Mouse (Mus musculus) limb, embryonic 11.5 days (tissue): ENCODE data around the gene Slc31a2. TPM values are rescaled to one million over a fixed set of nuclear protein-coding genes. Genes with fewer than 3 reads are reported as not detected.

Source experiments
- ATAC-seq: fragments of 200-750 bp; cut with Nextera tagmentation; 2 replicates; pipeline ENCODE4 v1.8.0; 2017; ENCODE audit warnings: low read depth; ENCODE audit not compliant: insufficient number of reproducible peaks, low FRiP score, low TSS enrichment
- DNase-seq: peaks from one replicate; pipeline ENCODE4 v3.0.0-alpha.2; 2015; ENCODE audit warnings: low spot score
- H3K27ac ChIP-seq: fragments of 300-500 bp; sonication (generic); replicated peaks from 2 replicates; pipeline ENCODE4 v1.5.1; 2014; ENCODE audit warnings: low read depth, mild to moderate bottlenecking, low read length
- H3K27me3 ChIP-seq: fragments of 300-500 bp; sonication (generic); 2 replicates; pipeline ENCODE4 v1.6.1; 2014; ENCODE audit warnings: mild to moderate bottlenecking, low read length, mixed read lengths; ENCODE audit not compliant: control insufficient read depth, insufficient read depth
- H3K36me3 ChIP-seq: fragments of 300-500 bp; sonication (generic); 2 replicates; pipeline ENCODE4 v1.6.1; 2014; ENCODE audit warnings: mild to moderate bottlenecking, low read length, moderate library complexity, mixed read lengths; ENCODE audit not compliant: control insufficient read depth, insufficient read depth
- H3K4me1 ChIP-seq: fragments of 300-500 bp; sonication (generic); 2 replicates; pipeline ENCODE4 v1.6.1; 2014; ENCODE audit warnings: low read length, mixed read lengths; ENCODE audit not compliant: control insufficient read depth, insufficient read depth
- H3K4me2 ChIP-seq: fragments of 300-500 bp; sonication (generic); 2 replicates; pipeline ENCODE4 v1.6.1; 2014; ENCODE audit warnings: low read depth, mild to moderate bottlenecking, moderate library complexity; ENCODE audit not compliant: severe bottlenecking
- H3K4me3 ChIP-seq: fragments of 300-500 bp; sonication (generic); 2 replicates; pipeline ENCODE4 v1.5.1; 2014; ENCODE audit warnings: low read depth, low read length
- H3K9ac ChIP-seq: fragments of 300-500 bp; sonication (generic); 2 replicates; pipeline ENCODE4 v1.6.1; 2014; ENCODE audit warnings: mild to moderate bottlenecking, low read length
- H3K9me3 ChIP-seq: fragments of 300-500 bp; sonication (generic); 2 replicates; pipeline ENCODE4 v1.6.1; 2016; ENCODE audit warnings: low read length; ENCODE audit not compliant: control insufficient read depth
- WGBS: fragments of 180-500 bp; shearing (Covaris S2); extraction: QIAGEN DNeasy Blood & Tissue Kit; methylation state at CpG from one replicate; pipeline ENCODE4 v1.1.7; 2014; 5-methylcytosine and 5-hydroxymethylcytosine counted together
- polyA plus RNA-seq: library from polyadenylated mRNA; unstranded; fragments of >200 nt; fragmentation: Nextera tagmentation; extraction: Ambion mirVana; gene quantifications from 2 replicates; pipeline ENCODE4 v1.2.1, GENCODE M21; 2014

Slc31a2 gene
- polyA plus RNA-seq, 1 experiment from 2014 or later, result 11.3 TPM

DNA sequence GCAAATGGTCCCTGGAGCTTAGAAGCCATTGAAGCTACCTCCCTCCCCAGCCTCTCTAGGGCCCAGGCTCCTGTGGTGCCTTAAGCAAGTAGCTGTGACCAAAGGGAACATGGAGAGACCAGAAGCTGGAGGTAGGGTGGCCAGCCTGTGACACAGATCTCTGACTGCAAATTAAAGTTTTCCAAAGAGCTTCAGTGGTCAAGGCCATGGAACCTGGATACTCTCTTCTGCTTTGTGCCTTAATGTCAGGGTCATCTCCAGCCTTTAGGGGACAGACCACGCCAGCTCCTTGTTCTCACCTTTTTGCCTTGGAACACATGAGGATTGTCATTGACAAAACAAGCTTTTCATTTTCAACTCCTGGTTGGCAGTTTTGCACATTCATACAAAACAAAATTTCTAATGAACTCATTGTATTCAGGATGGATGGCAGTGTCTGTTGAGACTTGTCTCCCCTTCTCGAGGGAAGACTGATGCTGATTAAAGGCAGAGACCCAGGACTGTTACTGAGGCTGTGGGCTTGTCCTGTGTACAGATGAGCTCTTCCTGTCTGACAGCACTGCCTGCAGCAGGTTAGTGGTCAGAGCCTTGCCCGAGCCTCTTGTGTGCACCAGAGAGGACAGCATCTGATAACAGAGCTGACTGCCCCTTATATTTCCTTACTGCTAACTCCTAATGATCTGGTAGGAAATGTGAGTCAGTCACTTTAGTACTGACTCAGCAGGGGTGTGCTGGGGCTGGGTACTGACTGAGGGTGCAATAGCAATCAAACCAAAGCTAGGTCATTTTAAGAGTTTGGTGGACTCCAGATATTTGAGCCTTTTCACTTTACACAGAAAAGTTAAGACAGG is 35.1 kb downstream of the Slc31a2 start:
- H3K36me3 ChIP-seq, result peaks cover 2% of the 10 kb centered on the region; the same call in 1 of the 2 replicates
- no peaks in the 10 kb centered on the region for H3K9me3 ChIP-seq
- no peaks in the 10 kb centered on the region for H3K4me1 ChIP-seq
- DNase-seq (no peak), ATAC-seq (no peak)
- H3K4me2 ChIP-seq, result no peak overlapping the region
- no peak overlapping the region for H3K9ac ChIP-seq
- 80% methylated on average over 3 of the region's 3 CpGs for WGBS
- no peaks in the 10 kb centered on the region for H3K27me3 ChIP-seq
- H3K27ac ChIP-seq, result no peak overlapping the region
- H3K4me3 ChIP-seq, result no peak overlapping the region

DNA sequence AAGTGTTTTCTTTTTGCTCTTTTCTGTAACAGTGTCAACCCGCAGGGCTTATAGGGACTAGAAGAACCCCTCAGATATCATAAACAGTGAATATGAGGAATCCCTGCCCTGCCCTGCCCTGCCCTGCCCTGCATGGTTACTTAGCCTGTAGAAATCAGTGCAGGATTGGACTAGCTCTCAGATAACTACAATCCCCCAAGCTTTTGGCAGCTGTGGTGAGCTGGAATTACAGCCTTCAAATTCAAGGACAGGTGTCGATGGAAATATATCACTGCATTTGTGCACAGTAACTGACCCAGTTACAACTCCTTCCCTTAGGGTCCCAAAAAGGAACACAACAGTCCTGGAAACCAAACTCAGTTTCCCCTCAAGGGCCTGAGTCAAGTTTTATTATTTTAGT is 37.6 kb downstream of the Slc31a2 start:
- no peaks in the 10 kb centered on the region for H3K4me1 ChIP-seq
- H3K4me2 ChIP-seq, result no peak overlapping the region
- H3K4me3 ChIP-seq, result no peak overlapping the region
- no peaks in the 10 kb centered on the region for H3K27me3 ChIP-seq
- H3K36me3 ChIP-seq, result peaks cover 6% of the 10 kb centered on the region; the same call in 1 of the 2 replicates
- ATAC-seq (no peak), DNase-seq (no peak)
- no peak overlapping the region for H3K27ac ChIP-seq
- H3K9ac ChIP-seq, result no peak overlapping the region
- WGBS, result 95% methylated on average over 2 of the region's 2 CpGs
- no peaks in the 10 kb centered on the region for H3K9me3 ChIP-seq

DNA sequence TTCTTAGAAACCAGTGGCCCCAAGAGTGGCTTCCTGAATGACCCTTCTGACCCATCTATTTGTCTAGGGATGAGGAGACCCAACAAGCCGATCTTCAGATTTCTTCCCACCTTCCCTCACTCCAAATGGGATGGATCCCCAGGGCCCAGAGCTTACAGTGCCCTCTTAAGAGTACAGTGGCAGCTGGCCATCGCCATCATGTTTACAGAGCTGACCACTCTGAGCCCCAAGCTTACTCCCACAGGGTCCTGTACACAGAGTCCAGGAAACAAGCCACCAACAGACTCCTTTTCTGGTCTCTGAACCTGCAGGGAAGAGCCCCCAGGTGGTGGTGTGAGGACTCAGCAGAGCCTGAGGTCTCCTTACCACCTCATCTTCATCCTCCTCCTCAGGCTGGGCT is 40.4 kb downstream of the Slc31a2 start:
- DNase-seq (no peak), ATAC-seq (no peak)
- 73% methylated on average over 2 of the region's 2 CpGs for WGBS
- Histone ChIP-seq H3K36me3 (peaks cover 6% of the 10 kb centered on the region), H3K4me2 (no peak overlapping the region), H3K4me1 (no peaks in the 10 kb centered on the region), H3K9me3 (no peaks in the 10 kb centered on the region), H3K4me3 (no peak overlapping the region), H3K27me3 (no peaks in the 10 kb centered on the region), H3K27ac (no peak overlapping the region), H3K9ac (no peak overlapping the region)

DNA sequence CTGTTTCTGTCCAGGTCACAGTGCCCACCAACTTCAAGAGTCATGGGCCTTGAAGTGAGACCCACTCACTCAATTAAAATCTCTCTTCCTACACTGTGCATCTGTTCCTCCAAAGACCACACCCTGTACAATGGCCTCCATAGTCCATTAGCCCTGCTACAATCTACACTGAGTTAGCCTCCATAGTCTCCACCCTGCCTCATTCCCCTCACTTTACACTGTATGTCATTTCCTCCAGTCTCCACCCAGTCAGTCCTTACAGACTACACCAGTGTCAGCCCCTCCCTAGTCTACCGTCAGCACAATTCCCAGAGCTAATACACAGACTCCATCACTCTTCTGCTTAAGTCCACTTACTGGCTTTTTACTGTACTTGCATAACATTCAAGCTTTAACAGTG is 40.9 kb downstream of the Slc31a2 start:
- H3K4me2 ChIP-seq, result no peak overlapping the region
- DNase-seq (no peak), ATAC-seq (no peak)
- H3K27ac ChIP-seq, result no peak overlapping the region
- no peaks in the 10 kb centered on the region for H3K27me3 ChIP-seq
- no peak overlapping the region for H3K9ac ChIP-seq
- no peaks in the 10 kb centered on the region for H3K9me3 ChIP-seq
- no peaks in the 10 kb centered on the region for H3K4me1 ChIP-seq
- H3K36me3 ChIP-seq, result peaks cover 6% of the 10 kb centered on the region
- no peak overlapping the region for H3K4me3 ChIP-seq
- 84% methylated on average over 1 of the region's 1 CpGs for WGBS

DNA sequence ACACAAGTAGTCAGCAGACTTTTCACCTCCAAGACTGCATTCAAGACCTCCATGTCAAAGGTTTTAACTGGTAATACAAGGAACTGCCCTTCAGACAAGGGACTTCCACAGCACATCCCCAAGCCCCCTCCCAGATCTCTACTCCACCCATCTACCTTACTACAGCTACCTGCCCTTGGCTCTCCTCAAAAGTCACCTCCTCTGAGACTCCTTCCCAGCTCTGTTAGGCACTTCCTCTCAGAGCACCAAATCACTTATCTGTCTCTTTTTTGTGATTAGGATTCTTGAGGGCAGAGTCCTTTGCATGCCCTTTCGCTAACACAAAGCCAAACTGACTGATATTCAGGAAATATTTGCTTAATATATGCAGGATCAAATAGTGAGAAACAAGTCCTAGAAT is 43.9 kb downstream of the Slc31a2 start:
- no peak overlapping the region for H3K27ac ChIP-seq
- no peak overlapping the region for H3K4me3 ChIP-seq
- no peak overlapping the region for H3K4me2 ChIP-seq
- DNase-seq, result no peak
- H3K27me3 ChIP-seq, result no peaks in the 10 kb centered on the region
- H3K36me3 ChIP-seq, result peaks cover 4% of the 10 kb centered on the region
- ATAC-seq, result no peak
- H3K9me3 ChIP-seq, result no peaks in the 10 kb centered on the region
- 91% methylated on average over 1 of the region's 1 CpGs for WGBS
- no peak overlapping the region for H3K9ac ChIP-seq
- H3K4me1 ChIP-seq, result no peaks in the 10 kb centered on the region

DNA sequence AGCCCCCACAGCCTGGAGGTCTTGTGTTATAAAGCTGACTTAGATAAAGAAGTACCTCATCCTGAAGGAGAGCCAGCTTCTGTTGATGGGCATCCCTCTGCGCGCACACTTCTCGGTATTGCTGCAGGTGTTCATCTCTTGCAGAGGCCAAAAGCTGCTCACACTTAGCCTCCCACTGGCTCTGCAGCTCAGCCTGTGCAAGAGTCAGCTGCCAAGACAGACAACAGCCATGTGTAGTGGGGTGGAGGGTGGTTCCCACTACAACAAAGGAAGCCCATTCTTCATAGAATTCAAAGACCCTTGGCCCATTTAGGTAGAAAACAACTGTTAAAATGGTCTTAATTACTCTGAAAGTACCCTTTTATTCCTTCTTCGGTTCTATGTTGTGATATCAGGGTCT is 44.5 kb downstream of the Slc31a2 start:
- H3K4me3 ChIP-seq, result no peak overlapping the region
- no peaks in the 10 kb centered on the region for H3K9me3 ChIP-seq
- ATAC-seq, result no peak
- no peaks in the 10 kb centered on the region for H3K27me3 ChIP-seq
- H3K36me3 ChIP-seq, result peaks cover 5% of the 10 kb centered on the region
- H3K27ac ChIP-seq, result no peak overlapping the region
- 94% methylated on average over 4 of the region's 4 CpGs for WGBS
- DNase-seq, result no peak
- no peaks in the 10 kb centered on the region for H3K4me1 ChIP-seq
- no peak overlapping the region for H3K9ac ChIP-seq
- H3K4me2 ChIP-seq, result no peak overlapping the region

DNA sequence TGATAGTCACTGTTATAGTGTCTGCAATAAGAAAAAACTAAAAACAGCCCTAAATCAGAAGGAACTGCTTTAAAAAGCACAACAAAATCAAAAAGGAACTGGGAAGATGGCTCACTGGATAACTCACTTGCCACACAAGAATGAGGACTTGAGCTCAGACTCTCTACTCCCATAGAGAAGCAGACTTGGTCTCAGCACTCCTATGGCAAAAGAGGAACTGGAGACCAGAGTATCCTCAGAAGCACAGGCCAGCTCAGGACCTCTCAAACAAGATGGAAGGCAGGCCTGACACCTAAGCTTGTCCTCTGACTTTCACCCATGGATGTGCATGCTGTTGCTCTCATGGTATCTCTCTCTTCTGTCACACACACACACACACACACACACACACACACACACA is 46.0 kb downstream of the Slc31a2 start:
- DNase-seq (no peak), ATAC-seq (no peak)
- Histone ChIP-seq H3K27me3 (no peaks in the 10 kb centered on the region), H3K27ac (no peak overlapping the region), H3K4me1 (no peaks in the 10 kb centered on the region), H3K9me3 (no peaks in the 10 kb centered on the region), H3K4me2 (no peak overlapping the region), H3K4me3 (no peak overlapping the region), H3K9ac (no peak overlapping the region), H3K36me3 (peaks cover 9% of the 10 kb centered on the region)

DNA sequence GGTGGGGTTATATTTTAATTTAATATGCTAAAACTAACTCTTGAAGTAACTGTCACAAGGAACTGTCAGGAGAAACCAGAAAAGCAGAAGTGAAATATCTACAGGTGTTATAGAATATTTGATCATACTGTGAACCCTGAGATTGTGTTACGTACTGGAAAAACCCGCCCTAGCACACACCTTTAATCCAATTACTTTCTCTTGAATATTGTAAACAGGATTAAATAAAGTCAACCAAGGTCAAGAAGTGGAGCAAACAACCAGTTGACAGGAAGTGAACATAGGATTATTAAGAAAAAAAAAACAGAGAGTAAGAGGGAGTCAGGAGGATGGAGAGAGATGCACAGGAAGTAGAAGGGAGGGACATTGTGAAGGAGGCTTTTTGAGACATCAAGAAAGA is 50.5 kb downstream of the Slc31a2 start:
- 94% methylated on average over 2 of the region's 2 CpGs for WGBS
- no peak for ATAC-seq
- 0 out of 2 replicates have a peak, but pooled peaks cover 5% of the 10 kb centered on the region for H3K36me3 ChIP-seq

More for the DNA sequence above, 50.5 kb downstream of the Slc31a2 start:
- Histone ChIP-seq H3K4me1 (no peaks in the 10 kb centered on the region), H3K4me2 (no peak overlapping the region), H3K9ac (no peak overlapping the region), H3K27me3 (no peaks in the 10 kb centered on the region), H3K9me3 (no peaks in the 10 kb centered on the region), H3K4me3 (no peak overlapping the region), H3K27ac (no peak overlapping the region)
- no peak for DNase-seq
